Mouse (Mus musculus) stomach, embryonic 14.5 days (tissue): ENCODE measurements around the gene Olfr1255. TPM values are rescaled to one million over a fixed set of nuclear protein-coding genes. Genes with fewer than 3 reads are reported as not detected.

Experiments used
- polyA plus RNA-seq: library from polyadenylated mRNA; unstranded; fragments of >200 nt; fragmentation: Nextera tagmentation; extraction: Ambion mirVana; gene quantifications from 2 replicates; pipeline ENCODE4 v1.2.1, GENCODE M21; 2014

Olfr1255 gene
- polyA plus RNA-seq, 1 experiment from 2014 or later = not detected

Other genes with a start within 250 kb of the Olfr1255 start
- not detected in 2 replicates for gene Olfr1245, start 233.6 kb upstream of the Olfr1255 start, polyA plus RNA-seq
- not detected in 2 replicates for gene Olfr1246, start 218.9 kb upstream of the Olfr1255 start, polyA plus RNA-seq
- not detected in 2 replicates for gene Olfr1247, start 197.9 kb upstream of the Olfr1255 start, polyA plus RNA-seq
- not detected in 2 replicates for gene Olfr1248, start 193.8 kb upstream of the Olfr1255 start, polyA plus RNA-seq
- not detected in 2 replicates for gene Olfr1249, start 177.1 kb upstream of the Olfr1255 start, polyA plus RNA-seq
- not detected in 2 replicates for gene Olfr1250, start 150.6 kb upstream of the Olfr1255 start, polyA plus RNA-seq
- not detected in 2 replicates for gene Olfr1251, start 140.1 kb upstream of the Olfr1255 start, polyA plus RNA-seq
- not detected in 2 replicates for gene Olfr1252, start 87.0 kb upstream of the Olfr1255 start, polyA plus RNA-seq
- gene Olfr1253, start 55.0 kb upstream of the Olfr1255 start, polyA plus RNA-seq = not detected in 2 replicates
- not detected in 2 replicates for gene Olfr1254, start 18.4 kb upstream of the Olfr1255 start, polyA plus RNA-seq
- gene Olfr1256, start 29.5 kb downstream of the Olfr1255 start, polyA plus RNA-seq = not detected in 2 replicates
- gene Olfr48, start 36.2 kb downstream of the Olfr1255 start, polyA plus RNA-seq = not detected in 2 replicates
- not detected in 2 replicates for gene Olfr1257, start 66.4 kb downstream of the Olfr1255 start, polyA plus RNA-seq
- gene Olfr1258, start 115.3 kb downstream of the Olfr1255 start, polyA plus RNA-seq = not detected in 2 replicates
- gene Olfr1259, start 136.6 kb downstream of the Olfr1255 start, polyA plus RNA-seq = not detected in 2 replicates
- gene Olfr1260, start 162.3 kb downstream of the Olfr1255 start, polyA plus RNA-seq = not detected in 2 replicates
- gene Olfr1261, start 179.2 kb downstream of the Olfr1255 start, polyA plus RNA-seq = not detected in 2 replicates
- not detected in 2 replicates for gene Olfr1262, start 188.1 kb downstream of the Olfr1255 start, polyA plus RNA-seq
- not detected in 2 replicates for gene Olfr1263, start 200.1 kb downstream of the Olfr1255 start, polyA plus RNA-seq
- gene Olfr1264, start 213.5 kb downstream of the Olfr1255 start, polyA plus RNA-seq = not detected in 2 replicates
- gene Olfr1265, start 223.3 kb downstream of the Olfr1255 start, polyA plus RNA-seq = not detected in 2 replicates